Mouse (Mus musculus): ENCODE measurements around the gene Ano6. TPM values are rescaled to one million over a fixed set of nuclear protein-coding genes. Genes with fewer than 3 reads are reported as not detected.

Gene Ano6
- polyA plus RNA-seq, 1 experiment from 2014 or later = 37.2 TPM

- Histone ChIP-seq H3K4me2 (ENCODE audit: low read length) (no peak overlapping the region), H3K27ac (replicated peaks in 1 of 2; ENCODE audit: control insufficient read depth in 1 of 2, insufficient read depth in 1 of 2, low read depth in 2 of 2, low read length in 2 of 2) (no peak overlapping the region), H3K9me3 (ENCODE audit: control insufficient read depth, low read length) (no peaks in the 10 kb centered on the region), H3K27me3 (ENCODE audit: control insufficient read depth, insufficient read depth, low read length) (no peaks in the 10 kb centered on the region), H3K4me1 (ENCODE audit: control insufficient read depth in 2 of 2, insufficient read depth in 2 of 2, low read length in 2 of 2) (no peaks in the 10 kb centered on the region), H3K36me3 (ENCODE audit: control insufficient read depth, insufficient read depth, low read length) (no peaks in the 10 kb centered on the region), H3K9ac (ENCODE audit: low read length) (no peak overlapping the region), H3K4me3 (ENCODE audit: control insufficient read depth in 1 of 2, insufficient read depth in 1 of 2, low read depth in 1 of 2, low read length in 2 of 2) (no peak overlapping the region)
- WGBS = 86% methylated on average over 21 of the region's 21 CpGs
- ATAC-seq (ENCODE audit: insufficient number of reproducible peaks, insufficient read depth, low FRiP score, low read depth) = no peak
These were observed 40.6 kb upstream of the Ano6 start for GRCm38 (mm10) chr15:95750038-95750437.

GRCm38 (mm10) chr15:95751832-95752676, 38.6 kb upstream of the Ano6 start:
- WGBS = 75% methylated on average over 8 of the region's 8 CpGs
- Histone ChIP-seq H3K27me3 (ENCODE audit: control insufficient read depth, insufficient read depth, low read length) (no peaks in the 10 kb centered on the region), H3K36me3 (ENCODE audit: control insufficient read depth, insufficient read depth, low read length) (no peaks in the 10 kb centered on the region), H3K9me3 (ENCODE audit: control insufficient read depth, low read length) (no peaks in the 10 kb centered on the region), H3K27ac (replicated peaks in 1 of 2; ENCODE audit: control insufficient read depth in 1 of 2, insufficient read depth in 1 of 2, low read depth in 2 of 2, low read length in 2 of 2) (no peak overlapping the region), H3K4me3 (ENCODE audit: control insufficient read depth in 1 of 2, insufficient read depth in 1 of 2, low read depth in 1 of 2, low read length in 2 of 2) (no peak overlapping the region), H3K9ac (ENCODE audit: low read length) (no peak overlapping the region), H3K4me1 (ENCODE audit: control insufficient read depth in 2 of 2, insufficient read depth in 2 of 2, low read length in 2 of 2) (no peaks in the 10 kb centered on the region), H3K4me2 (ENCODE audit: low read length) (no peak overlapping the region)
- ATAC-seq (ENCODE audit: insufficient number of reproducible peaks, insufficient read depth, low FRiP score, low read depth) = no peak

GRCm38 (mm10) chr15:95752677-95753019, 38.0 kb upstream of the Ano6 start:
- Histone ChIP-seq H3K9ac (ENCODE audit: low read length) (no peak overlapping the region), H3K27me3 (ENCODE audit: control insufficient read depth, insufficient read depth, low read length) (no peaks in the 10 kb centered on the region), H3K36me3 (ENCODE audit: control insufficient read depth, insufficient read depth, low read length) (no peaks in the 10 kb centered on the region), H3K4me2 (ENCODE audit: low read length) (no peak overlapping the region), H3K4me1 (ENCODE audit: control insufficient read depth in 2 of 2, insufficient read depth in 2 of 2, low read length in 2 of 2) (no peaks in the 10 kb centered on the region), H3K4me3 (ENCODE audit: control insufficient read depth in 1 of 2, insufficient read depth in 1 of 2, low read depth in 1 of 2, low read length in 2 of 2) (no peak overlapping the region), H3K27ac (replicated peaks in 1 of 2; ENCODE audit: control insufficient read depth in 1 of 2, insufficient read depth in 1 of 2, low read depth in 2 of 2, low read length in 2 of 2) (no peak overlapping the region), H3K9me3 (ENCODE audit: control insufficient read depth, low read length) (no peaks in the 10 kb centered on the region)
- WGBS = 91% methylated on average over 5 of the region's 5 CpGs
- ATAC-seq (ENCODE audit: insufficient number of reproducible peaks, insufficient read depth, low FRiP score, low read depth) = no peak

- no peak overlapping the region for H3K27ac ChIP-seq (replicated peaks in 1 of 2; ENCODE audit: control insufficient read depth in 1 of 2, insufficient read depth in 1 of 2, low read depth in 2 of 2, low read length in 2 of 2)
- H3K36me3 ChIP-seq (ENCODE audit: control insufficient read depth, insufficient read depth, low read length) = no peaks in the 10 kb centered on the region
- H3K9me3 ChIP-seq (ENCODE audit: control insufficient read depth, low read length) = no peaks in the 10 kb centered on the region
- no peak overlapping the region for H3K9ac ChIP-seq (ENCODE audit: low read length)
- H3K4me1 ChIP-seq (ENCODE audit: control insufficient read depth in 2 of 2, insufficient read depth in 2 of 2, low read length in 2 of 2) = no peaks in the 10 kb centered on the region
- WGBS = 83% methylated on average over 4 of the region's 5 CpGs
- H3K4me3 ChIP-seq (ENCODE audit: control insufficient read depth in 1 of 2, insufficient read depth in 1 of 2, low read depth in 1 of 2, low read length in 2 of 2) = no peak overlapping the region
- ATAC-seq (ENCODE audit: insufficient number of reproducible peaks, insufficient read depth, low FRiP score, low read depth) = no peak
- H3K4me2 ChIP-seq (ENCODE audit: low read length) = no peak overlapping the region
- no peaks in the 10 kb centered on the region for H3K27me3 ChIP-seq (ENCODE audit: control insufficient read depth, insufficient read depth, low read length)
These were observed 37.6 kb upstream of the Ano6 start for GRCm38 (mm10) chr15:95753031-95753430.

GRCm38 (mm10) chr15:95757169-95757568, 33.5 kb upstream of the Ano6 start:
- Histone ChIP-seq H3K4me1 (ENCODE audit: control insufficient read depth in 2 of 2, insufficient read depth in 2 of 2, low read length in 2 of 2) (no peaks in the 10 kb centered on the region), H3K9ac (ENCODE audit: low read length) (no peak overlapping the region), H3K27ac (replicated peaks in 1 of 2; ENCODE audit: control insufficient read depth in 1 of 2, insufficient read depth in 1 of 2, low read depth in 2 of 2, low read length in 2 of 2) (no peak overlapping the region), H3K4me3 (ENCODE audit: control insufficient read depth in 1 of 2, insufficient read depth in 1 of 2, low read depth in 1 of 2, low read length in 2 of 2) (no peak overlapping the region), H3K9me3 (ENCODE audit: control insufficient read depth, low read length) (no peaks in the 10 kb centered on the region), H3K36me3 (ENCODE audit: control insufficient read depth, insufficient read depth, low read length) (no peaks in the 10 kb centered on the region), H3K27me3 (ENCODE audit: control insufficient read depth, insufficient read depth, low read length) (no peaks in the 10 kb centered on the region), H3K4me2 (ENCODE audit: low read length) (no peak overlapping the region)
- ATAC-seq (ENCODE audit: insufficient number of reproducible peaks, insufficient read depth, low FRiP score, low read depth) = no peak
- 28% methylated on average over 10 of the region's 10 CpGs for WGBS

GRCm38 (mm10) chr15:95758069-95758468, 32.6 kb upstream of the Ano6 start:
- WGBS = 79% methylated on average over 5 of the region's 5 CpGs

GRCm38 (mm10) chr15:95758696-95759434, 31.8 kb upstream of the Ano6 start:
- no peak overlapping the region for H3K9ac ChIP-seq (ENCODE audit: low read length)
- no peaks in the 10 kb centered on the region for H3K36me3 ChIP-seq (ENCODE audit: control insufficient read depth, insufficient read depth, low read length)
- H3K4me2 ChIP-seq (ENCODE audit: low read length) = no peak overlapping the region
- no peaks in the 10 kb centered on the region for H3K9me3 ChIP-seq (ENCODE audit: control insufficient read depth, low read length)
- H3K4me1 ChIP-seq (ENCODE audit: control insufficient read depth in 2 of 2, insufficient read depth in 2 of 2, low read length in 2 of 2) = no peaks in the 10 kb centered on the region
- no peaks in the 10 kb centered on the region for H3K27me3 ChIP-seq (ENCODE audit: control insufficient read depth, insufficient read depth, low read length)
- 77% methylated on average over 12 of the region's 12 CpGs for WGBS
- H3K27ac ChIP-seq (replicated peaks in 1 of 2; ENCODE audit: control insufficient read depth in 1 of 2, insufficient read depth in 1 of 2, low read depth in 2 of 2, low read length in 2 of 2) = no peak overlapping the region
- ATAC-seq (ENCODE audit: insufficient number of reproducible peaks, insufficient read depth, low FRiP score, low read depth) = no peak
- no peak overlapping the region for H3K4me3 ChIP-seq (ENCODE audit: control insufficient read depth in 1 of 2, insufficient read depth in 1 of 2, low read depth in 1 of 2, low read length in 2 of 2)

More at GRCm38 (mm10) chr15:95758069-95758468, 32.6 kb upstream of the Ano6 start:
- Histone ChIP-seq H3K4me1 (ENCODE audit: control insufficient read depth in 2 of 2, insufficient read depth in 2 of 2, low read length in 2 of 2) (no peaks in the 10 kb centered on the region), H3K36me3 (ENCODE audit: control insufficient read depth, insufficient read depth, low read length) (no peaks in the 10 kb centered on the region), H3K9ac (ENCODE audit: low read length) (no peak overlapping the region), H3K27ac (replicated peaks in 1 of 2; ENCODE audit: control insufficient read depth in 1 of 2, insufficient read depth in 1 of 2, low read depth in 2 of 2, low read length in 2 of 2) (no peak overlapping the region), H3K27me3 (ENCODE audit: control insufficient read depth, insufficient read depth, low read length) (no peaks in the 10 kb centered on the region), H3K4me3 (ENCODE audit: control insufficient read depth in 1 of 2, insufficient read depth in 1 of 2, low read depth in 1 of 2, low read length in 2 of 2) (no peak overlapping the region), H3K4me2 (ENCODE audit: low read length) (no peak overlapping the region), H3K9me3 (ENCODE audit: control insufficient read depth, low read length) (no peaks in the 10 kb centered on the region)
- ATAC-seq (ENCODE audit: insufficient number of reproducible peaks, insufficient read depth, low FRiP score, low read depth) = no peak

All from heart, embryonic 14.5 days (tissue).